Mouse (Mus musculus) bone marrow, adult 2 months (tissue): ENCODE measurements around the gene Xirp1.

Source experiments
- CTCF ChIP-seq: fragments of 200-500 bp; IDR thresholded peaks from 2 replicates; pipeline ENCODE4 v1.5.1; 2011; ENCODE audit warnings: low read length, control low read depth; ENCODE audit not compliant: control insufficient read depth, insufficient read depth
- POLR2A ChIP-seq: fragments of 200-500 bp; IDR thresholded peaks from 2 replicates; pipeline ENCODE4 v1.6.1; 2011; ENCODE audit warnings: low read depth, mild to moderate bottlenecking, control low read depth, low read length, borderline replicate concordance; ENCODE audit not compliant: control insufficient read depth

- TF ChIP-seq CTCF: no peak
- no peak for TF ChIP-seq POLR2A
These were observed 50.1 kb downstream of the Xirp1 start for GRCm38 (mm10) chr9:119973281-119973680.
